ENCODE assay signal across 15 mouse cellular contexts in genomic region chr7:98510961-98511958, GRCm38 (mm10). TPM values are rescaled to one million over a fixed set of nuclear protein-coding genes. Genes with fewer than 3 reads are reported as not detected.
DNase-seq lines count a peak whose midpoint lies in the region; ATAC-seq and TF ChIP-seq lines count a peak whose summit lies in the region.
"Had no signal": no experiment of that assay in that cellular context is flagged by ENCODE, and none has a peak within 500 bp of the region (broad histone marks: within the 10 kb centered on the region; RNA-seq: fewer than 3 reads in every experiment).

No protein-coding gene starts in this region.

- no peak overlapping the region for H3K4me2 ChIP-seq in forebrain, embryonic 12.5 days
- H3K4me2 ChIP-seq in kidney, embryonic 16.5 days (replicated peaks; ENCODE audit: low read depth, low read length) = no peak overlapping the region
- no peak overlapping the region for H3K4me2 ChIP-seq in lung, postnatal 0 days (replicated peaks; ENCODE audit: low read depth, low read length)
- H3K4me2 ChIP-seq in intestine, embryonic 15.5 days (replicated peaks) = no peak overlapping the region
- H3K4me2 ChIP-seq: hindbrain, embryonic 14.5 days; liver, embryonic 15.5 days; midbrain, embryonic 15.5 days had no signal

- no peak for TF ChIP-seq POLR2A in kidney, adult 2 months (IDR thresholded peaks at IDR 0.05; ENCODE audit: low read depth, low read length)
- no peak for TF ChIP-seq POLR2A in lung, adult 2 months (IDR thresholded peaks at IDR 0.05; ENCODE audit: borderline replicate concordance, extremely low read depth, low read depth, low read length)

- no peak overlapping the region for H3K4me3 ChIP-seq in forebrain, embryonic 12.5 days (replicated peaks)
- no peak overlapping the region for H3K4me3 ChIP-seq in forebrain, embryonic 10.5 days
- H3K4me3 ChIP-seq in kidney, embryonic 16.5 days (ENCODE audit: low read length) = no peak overlapping the region
- H3K4me3 ChIP-seq in kidney, adult 2 months (ENCODE audit: insufficient read depth, low read depth, low read length) = no peak overlapping the region
- H3K4me3 ChIP-seq in lung, postnatal 0 days (ENCODE audit: low read depth, low read length) = no peak overlapping the region
- H3K4me3 ChIP-seq in lung, adult 2 months (replicated peaks; ENCODE audit: extremely low read depth, low read depth, low read length) = no peak overlapping the region
- no peak overlapping the region for H3K4me3 ChIP-seq in intestine, embryonic 15.5 days (replicated peaks)
- H3K4me3 ChIP-seq: liver, embryonic 15.5 days; midbrain, embryonic 15.5 days had no signal

- DNase-seq in forebrain, embryonic 10.5 days (ENCODE audit: extremely low spot score, low spot score) = no peak
- DNase-seq in kidney, adult 2 months = no peak
- DNase-seq in lung, postnatal 0 days (ENCODE audit: low spot score) = no peak
- DNase-seq in lung, adult 2 months = no peak
- no peak for DNase-seq in ovary, postnatal 10 days (ENCODE audit: low spot score)
- DNase-seq: cerebellum, adult 8-10 months; embryo, embryonic 11 days; kidney, postnatal 25 days had no signal

- WGBS in forebrain, embryonic 12.5 days = 79% methylated on average over 15 of the region's 15 CpGs
- WGBS in forebrain, embryonic 10.5 days = 80% methylated on average over 15 of the region's 15 CpGs
- WGBS in kidney, embryonic 16.5 days = 70% methylated on average over 15 of the region's 15 CpGs
- 74% methylated on average over 15 of the region's 15 CpGs for WGBS in kidney, adult 2 months
- WGBS in lung, postnatal 0 days = 49% methylated on average over 15 of the region's 15 CpGs
- 58% methylated on average over 15 of the region's 15 CpGs for WGBS in lung, adult 2 months
- WGBS in intestine, embryonic 15.5 days = 62% methylated on average over 15 of the region's 15 CpGs

- H3K27ac ChIP-seq in forebrain, embryonic 12.5 days = 0 out of 2 replicates have a peak overlapping the region, but pooled peaks have one; percentile 9
- no peak overlapping the region for H3K27ac ChIP-seq in forebrain, embryonic 10.5 days
- peak overlapping the region; percentile 29 for H3K27ac ChIP-seq in kidney, embryonic 16.5 days (ENCODE audit: low read length)
- H3K27ac ChIP-seq in kidney, adult 2 months (ENCODE audit: insufficient read depth, low read depth, low read length) = no peak overlapping the region
- no peak overlapping the region for H3K27ac ChIP-seq in lung, postnatal 0 days (ENCODE audit: low read length)
- H3K27ac ChIP-seq in intestine, embryonic 15.5 days = peak overlapping the region; percentile 30
- H3K27ac ChIP-seq: hindbrain, embryonic 14.5 days; liver, embryonic 15.5 days; midbrain, embryonic 15.5 days had no signal

- TF ChIP-seq EP300 in lung, postnatal 0 days (IDR thresholded peaks at IDR 0.05) = peak; percentile 19; the same call in 1 of the 2 replicates

- H3K4me1 ChIP-seq in forebrain, embryonic 12.5 days = no peaks in the 10 kb centered on the region
- peaks cover 5% of the 10 kb centered on the region; the same call in 1 of the 2 replicates for H3K4me1 ChIP-seq in forebrain, embryonic 10.5 days
- H3K4me1 ChIP-seq in kidney, embryonic 16.5 days (ENCODE audit: insufficient read depth, low read length) = no peaks in the 10 kb centered on the region
- H3K4me1 ChIP-seq in kidney, adult 2 months (ENCODE audit: control insufficient read depth, insufficient read depth, low read length) = peaks cover 3% of the 10 kb centered on the region; the same call in 1 of the 2 replicates
- no peaks in the 10 kb centered on the region; the same call in 1 of the 2 replicates for H3K4me1 ChIP-seq in lung, postnatal 0 days (ENCODE audit: insufficient read depth, low read depth, low read length)
- H3K4me1 ChIP-seq in lung, adult 2 months (ENCODE audit: control insufficient read depth, insufficient read depth, low read length) = peaks cover 5% of the 10 kb centered on the region; the same call in 1 of the 2 replicates
- 0 out of 2 replicates have a peak, but pooled peaks cover 2% of the 10 kb centered on the region for H3K4me1 ChIP-seq in intestine, embryonic 15.5 days (replicated peaks)
- H3K4me1 ChIP-seq: liver, embryonic 15.5 days had no signal

- no peak for ATAC-seq in forebrain, embryonic 12.5 days (ENCODE audit: low FRiP score)
- no peak for ATAC-seq in kidney, embryonic 16.5 days (ENCODE audit: low FRiP score, low TSS enrichment)
- 0 out of 2 replicates have a peak, but pooled peaks have one; percentile 9 for ATAC-seq in lung, postnatal 0 days
- no peak for ATAC-seq in intestine, embryonic 15.5 days
- ATAC-seq: midbrain, embryonic 15.5 days; Patski had no signal

- H3K27me3 ChIP-seq in forebrain, embryonic 12.5 days = no peaks in the 10 kb centered on the region
- H3K27me3 ChIP-seq in forebrain, embryonic 10.5 days (ENCODE audit: poor library complexity, severe bottlenecking) = no peaks in the 10 kb centered on the region
- H3K27me3 ChIP-seq in kidney, embryonic 16.5 days (ENCODE audit: insufficient read depth, low read length) = no peaks in the 10 kb centered on the region
- no peaks in the 10 kb centered on the region for H3K27me3 ChIP-seq in kidney, adult 2 months (replicated peaks; ENCODE audit: control insufficient read depth, insufficient read depth, low read length)
- no peaks in the 10 kb centered on the region for H3K27me3 ChIP-seq in lung, postnatal 0 days (replicated peaks; ENCODE audit: insufficient read depth, low read length)
- H3K27me3 ChIP-seq in intestine, embryonic 15.5 days (replicated peaks) = no peaks in the 10 kb centered on the region
- H3K27me3 ChIP-seq: liver, embryonic 15.5 days; midbrain, embryonic 15.5 days; Patski had no signal

- H3K36me3 ChIP-seq in forebrain, embryonic 12.5 days (replicated peaks) = no peaks in the 10 kb centered on the region
- no peaks in the 10 kb centered on the region for H3K36me3 ChIP-seq in forebrain, embryonic 10.5 days (replicated peaks)
- no peaks in the 10 kb centered on the region for H3K36me3 ChIP-seq in kidney, embryonic 16.5 days (ENCODE audit: insufficient read depth, low read length)
- H3K36me3 ChIP-seq in kidney, adult 2 months (ENCODE audit: control insufficient read depth, insufficient read depth, low read length) = no peaks in the 10 kb centered on the region
- no peaks in the 10 kb centered on the region for H3K36me3 ChIP-seq in lung, postnatal 0 days (ENCODE audit: insufficient read depth, low read length)
- no peaks in the 10 kb centered on the region for H3K36me3 ChIP-seq in intestine, embryonic 15.5 days
- H3K36me3 ChIP-seq: liver, embryonic 15.5 days; midbrain, embryonic 15.5 days had no signal

- no peaks in the 10 kb centered on the region for H3K9me3 ChIP-seq in forebrain, embryonic 12.5 days
- H3K9me3 ChIP-seq in forebrain, embryonic 10.5 days = no peaks in the 10 kb centered on the region
- no peaks in the 10 kb centered on the region for H3K9me3 ChIP-seq in kidney, embryonic 16.5 days (ENCODE audit: low read length)
- no peaks in the 10 kb centered on the region for H3K9me3 ChIP-seq in lung, postnatal 0 days (ENCODE audit: low read length)
- H3K9me3 ChIP-seq in intestine, embryonic 15.5 days = no peaks in the 10 kb centered on the region
- H3K9me3 ChIP-seq: liver, embryonic 15.5 days; midbrain, embryonic 15.5 days had no signal

- H3K9ac ChIP-seq in forebrain, embryonic 12.5 days = no peak overlapping the region
- H3K9ac ChIP-seq in kidney, embryonic 16.5 days (replicated peaks; ENCODE audit: low read length) = no peak overlapping the region
- H3K9ac ChIP-seq in lung, postnatal 0 days (replicated peaks; ENCODE audit: low read depth) = no peak overlapping the region
- H3K9ac ChIP-seq in intestine, embryonic 15.5 days = no peak overlapping the region
- H3K9ac ChIP-seq: hindbrain, embryonic 14.5 days; liver, embryonic 15.5 days; midbrain, embryonic 15.5 days had no signal

- no peak for TF ChIP-seq CTCF in kidney, adult 2 months (conservative IDR thresholded peaks at IDR 0.05; ENCODE audit: insufficient read depth, insufficient read length, low read depth, low read length)
- TF ChIP-seq CTCF in lung, postnatal 0 days (IDR thresholded peaks at IDR 0.05) = no peak
- no peak for TF ChIP-seq CTCF in lung, adult 2 months (IDR thresholded peaks at IDR 0.05; ENCODE audit: insufficient read depth, low read length)

RNA-seq across cellular contexts. Expression of gene Lrrc32, which starts 22.2 kb away (rescaled TPM):
- polyA plus RNA-seq in forebrain, embryonic 12.5 days (2016; fragmentation: Nextera tagmentation; extraction: Ambion mirVana) = 3.2 and 3.4 TPM in 2 replicates
- polyA plus RNA-seq in forebrain, embryonic 10.5 days (2016; fragmentation: Nextera tagmentation; extraction: Ambion mirVana) = 4.7 and 4.8 TPM in 2 replicates
- polyA plus RNA-seq in kidney, embryonic 16.5 days (2015; fragmentation: Nextera tagmentation; extraction: Ambion mirVana) = 15.3 and 17.9 TPM in 2 replicates
- 22.1 and 24.7 TPM in 2 replicates for polyA plus RNA-seq in kidney, adult 2 months (2012; rRNA removed)
- 5.7 and 6.4 TPM in 2 replicates for polyA plus RNA-seq in lung, postnatal 0 days (2015; fragmentation: Nextera tagmentation; extraction: Ambion mirVana)
- polyA plus RNA-seq in lung, adult 2 months (2012; rRNA removed) = 38.4 and 49.3 TPM in 2 replicates
- 12.4 and 12.5 TPM in 2 replicates for polyA plus RNA-seq in intestine, embryonic 15.5 days (2015; fragmentation: Nextera tagmentation; extraction: Ambion mirVana)

Comparison
In these comparisons a context has a peak if more than half of its experiments do, and no peak if none do; other contexts are left out.
1. H3K27ac ChIP-seq: peak in forebrain, embryonic 12.5 days (single experiment), kidney, embryonic 16.5 days (single experiment) and intestine, embryonic 15.5 days (single experiment); none in forebrain, embryonic 10.5 days (single experiment), kidney, adult 2 months (single experiment) and lung, postnatal 0 days (single experiment).